Mouse (Mus musculus) spleen, adult 2 months (tissue): ENCODE data around the gene Alg5. TPM values are rescaled to one million over a fixed set of nuclear protein-coding genes. Genes with fewer than 3 reads are reported as not detected.

Experiments used
- DNase-seq, 2 experiments: peaks; one replicate each; pipeline versions ENCODE4 v3.0.0 to v3.0.0-alpha.2; 2012 to 2021; ENCODE audit warnings: low spot score in 2 of 2, low read depth in 1 of 2
- H3K27ac ChIP-seq: fragments of 200-500 bp; 2 replicates; pipeline ENCODE4 v1.5.1; 2012; ENCODE audit warnings: low read length, inconsistent platforms; ENCODE audit not compliant: insufficient read depth
- H3K27me3 ChIP-seq: fragments of 200-500 bp; 2 replicates; pipeline ENCODE4 v1.6.1; 2012; ENCODE audit warnings: mild to moderate bottlenecking, moderate library complexity, low read length, inconsistent platforms; ENCODE audit not compliant: control insufficient read depth, insufficient read depth
- H3K36me3 ChIP-seq: fragments of 200-500 bp; 2 replicates; pipeline ENCODE4 v1.6.1; 2012; ENCODE audit warnings: mild to moderate bottlenecking, low read length, inconsistent platforms; ENCODE audit not compliant: control insufficient read depth, insufficient read depth
- H3K4me1 ChIP-seq: fragments of 200-500 bp; 2 replicates; pipeline ENCODE4 v1.6.1; 2011; ENCODE audit warnings: inconsistent platforms; ENCODE audit not compliant: control insufficient read depth, insufficient read depth, insufficient read length
- H3K4me3 ChIP-seq: fragments of 200-500 bp; 2 replicates; pipeline ENCODE4 v1.5.1; 2011; ENCODE audit warnings: mild to moderate bottlenecking, inconsistent platforms; ENCODE audit not compliant: insufficient read depth, insufficient read length; ENCODE audit errors: extremely low read depth
- CTCF ChIP-seq: fragments of 200-500 bp; IDR thresholded peaks from 2 replicates; pipeline ENCODE4 v1.5.1; 2011; ENCODE audit warnings: mild to moderate bottlenecking, inconsistent platforms; ENCODE audit not compliant: insufficient read depth, insufficient read length, insufficient replicate concordance; ENCODE audit errors: extremely low read depth
- POLR2A ChIP-seq: fragments of 200-500 bp; IDR thresholded peaks from 2 replicates; pipeline ENCODE4 v1.6.1; 2011; ENCODE audit warnings: low read depth, low read length, inconsistent platforms
- WGBS: fragments of 180-500 bp; shearing (Covaris S2); methylation state at CpG from one replicate; pipeline ENCODE4 v1.1.7; 2018; 5-methylcytosine and 5-hydroxymethylcytosine counted together
- polyA plus RNA-seq: library from polyadenylated mRNA; depleted of rRNA; stranded (reverse); fragments of >200 nt; gene quantifications from 2 replicates; pipeline ENCODE4 v1.2.3, GENCODE M21; 2012

Gene Alg5
- polyA plus RNA-seq, 1 experiment = 7.6 TPM

- no peaks in the 10 kb centered on the region for H3K27me3 ChIP-seq
- 94% methylated on average over 8 of the region's 8 CpGs for WGBS
- H3K4me1 ChIP-seq = no peaks in the 10 kb centered on the region; the same call in 1 of the 2 replicates
- no peak overlapping the region for H3K4me3 ChIP-seq
- DNase-seq = no peak
- H3K36me3 ChIP-seq = peaks cover 18% of the 10 kb centered on the region
- H3K27ac ChIP-seq = no peak overlapping the region
- TF ChIP-seq CTCF (no peak), POLR2A (no peak)
These were observed 2.0 kb downstream of the Alg5 start for GRCm38 (mm10) chr3:54737317-54737716.

- no peaks in the 10 kb centered on the region for H3K4me1 ChIP-seq
- no peak for DNase-seq
- no peak for TF ChIP-seq CTCF
- TF ChIP-seq POLR2A = no peak
- no peak overlapping the region for H3K4me3 ChIP-seq
- WGBS = 98% methylated on average over 11 of the region's 11 CpGs
- H3K36me3 ChIP-seq = peaks cover 41% of the 10 kb centered on the region
- H3K27ac ChIP-seq = no peak overlapping the region
- H3K27me3 ChIP-seq = no peaks in the 10 kb centered on the region
These were observed 6.6 kb downstream of the Alg5 start for GRCm38 (mm10) chr3:54741965-54742364.

GRCm38 (mm10) chr3:54745799-54746198 lies 10.5 kb downstream of the Alg5 start:
- no peaks in the 10 kb centered on the region for H3K4me1 ChIP-seq
- no peaks in the 10 kb centered on the region for H3K27me3 ChIP-seq
- peaks cover 61% of the 10 kb centered on the region for H3K36me3 ChIP-seq
- TF ChIP-seq POLR2A (no peak), CTCF (peak; percentile 38; the same call in 1 of the 2 replicates)
- no peak for DNase-seq
- no peak overlapping the region for H3K27ac ChIP-seq
- H3K4me3 ChIP-seq = no peak overlapping the region
- 78% methylated on average over 5 of the region's 5 CpGs for WGBS

GRCm38 (mm10) chr3:54753411-54753810 lies 18.1 kb downstream of the Alg5 start:
- Histone ChIP-seq H3K4me1 (no peaks in the 10 kb centered on the region; the same call in 1 of the 2 replicates), H3K36me3 (peaks cover 9% of the 10 kb centered on the region; the same call in 1 of the 2 replicates), H3K27me3 (peaks cover 10% of the 10 kb centered on the region), H3K27ac (no peak overlapping the region), H3K4me3 (no peak overlapping the region)
- no peak for DNase-seq
- 64% methylated on average over 4 of the region's 4 CpGs for WGBS
- TF ChIP-seq CTCF = no peak
- no peak for TF ChIP-seq POLR2A

GRCm38 (mm10) chr3:54755145-54756041 lies 20.1 kb downstream of the Alg5 start, which contains the start of gene Smad9:
TSS of gene Smad9 (plus strand) at chr3:54755582.
- H3K4me3 ChIP-seq = peak within 1 kb of the TSS; percentile 28; the same call in 1 of the 2 replicates
- H3K27ac ChIP-seq = no peak within 1 kb of the TSS
- no peak for TF ChIP-seq CTCF
- TF ChIP-seq POLR2A = no peak

GRCm38 (mm10) chr3:54756058-54756457 lies 20.7 kb downstream of the Alg5 start:
- peaks cover 10% of the 10 kb centered on the region for H3K27me3 ChIP-seq
- no peak overlapping the region for H3K4me3 ChIP-seq
- H3K4me1 ChIP-seq = no peaks in the 10 kb centered on the region; the same call in 1 of the 2 replicates
- no peak overlapping the region for H3K27ac ChIP-seq
- no peaks in the 10 kb centered on the region for H3K36me3 ChIP-seq
- TF ChIP-seq CTCF (no peak), POLR2A (no peak)
- WGBS = 4% methylated on average over 11 of the region's 11 CpGs
- DNase-seq = no peak

More at GRCm38 (mm10) chr3:54755145-54756041, 20.1 kb downstream of the Alg5 start, which contains the start of gene Smad9:
- Histone ChIP-seq H3K27me3 (peaks cover 10% of the 10 kb centered on the region), H3K4me1 (no peaks in the 10 kb centered on the region; the same call in 1 of the 2 replicates), H3K36me3 (no peaks in the 10 kb centered on the region)
- DNase-seq = no peak
- 2% methylated on average over 66 of the region's 66 CpGs for WGBS
